Mouse (Mus musculus): Measurements from ENCODE around the gene C2cd2. TPM values are rescaled to one million over a fixed set of nuclear protein-coding genes. Genes with fewer than 3 reads are reported as not detected.
"Not testable (repeated sequence)": the region's sequence is repeated elsewhere in the genome, so short reads cannot be mapped to it uniquely, and the experiment has no call there.

C2cd2 gene
- 14.3 and 14.7 TPM in 2 replicates for polyA plus RNA-seq (2015; fragmentation: Nextera tagmentation; extraction: Ambion mirVana)

- H3K4me3 ChIP-seq = peak within 1 kb of the TSS; percentile 87
- no peaks in the 10 kb centered on the region for H3K27me3 ChIP-seq
- under 1% methylated on average over 73 of the region's 78 CpGs for WGBS
- peak; percentile 99 for ATAC-seq (ENCODE audit: low read depth)
- H3K27ac ChIP-seq (replicated peaks) = peak within 1 kb of the TSS; percentile 97
- peak within 1 kb of the TSS; percentile 95 for H3K4me2 ChIP-seq
- H3K4me1 ChIP-seq (replicated peaks) = peaks cover 17% of the 10 kb centered on the region
- H3K9ac ChIP-seq = peak within 1 kb of the TSS; percentile 94
- no peaks in the 10 kb centered on the region for H3K36me3 ChIP-seq
- H3K9me3 ChIP-seq = no peaks in the 10 kb centered on the region
These were observed at the start of gene C2cd2, which contains the start of gene Zbtb21 for GRCm38 (mm10) chr16:97962151-97962948. Gene C2cd2, minus strand, starts transcription at chr16:97962598. Gene Zbtb21, minus strand, starts transcription at chr16:97962622.

DNA sequence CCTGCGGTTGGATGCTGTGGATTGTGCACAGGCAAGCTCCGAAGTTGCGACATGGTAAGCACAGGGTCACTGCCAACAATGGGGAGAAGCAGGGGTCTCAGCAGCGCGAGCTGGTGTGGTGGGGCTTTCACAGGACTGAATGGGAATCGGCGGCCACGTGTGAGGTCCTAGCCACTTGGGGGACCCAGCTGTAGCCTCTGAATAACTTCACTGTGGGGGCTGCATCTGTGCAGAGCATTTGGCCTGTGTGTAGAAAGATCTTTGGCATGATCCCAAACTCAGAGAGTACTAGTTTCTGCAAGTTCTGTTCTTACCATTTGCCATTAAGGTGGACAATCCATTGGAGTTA, 35.0 kb upstream of the C2cd2 start:
- ATAC-seq (ENCODE audit: low read depth) = peak; percentile 84
- not testable (repeated sequence) for H3K27me3 ChIP-seq, H3K36me3 ChIP-seq, H3K9me3 ChIP-seq
- peaks cover 18% of the 10 kb centered on the region for H3K4me1 ChIP-seq (replicated peaks)
- H3K4me3 ChIP-seq = peak overlapping the region; percentile 57
- peak overlapping the region; percentile 62 for H3K4me2 ChIP-seq
- H3K9ac ChIP-seq = peak overlapping the region; percentile 71
- peak overlapping the region; percentile 56; the same call in 1 of the 2 replicates for H3K27ac ChIP-seq (replicated peaks)
- WGBS = 0% methylated on average over 8 of the region's 8 CpGs

DNA sequence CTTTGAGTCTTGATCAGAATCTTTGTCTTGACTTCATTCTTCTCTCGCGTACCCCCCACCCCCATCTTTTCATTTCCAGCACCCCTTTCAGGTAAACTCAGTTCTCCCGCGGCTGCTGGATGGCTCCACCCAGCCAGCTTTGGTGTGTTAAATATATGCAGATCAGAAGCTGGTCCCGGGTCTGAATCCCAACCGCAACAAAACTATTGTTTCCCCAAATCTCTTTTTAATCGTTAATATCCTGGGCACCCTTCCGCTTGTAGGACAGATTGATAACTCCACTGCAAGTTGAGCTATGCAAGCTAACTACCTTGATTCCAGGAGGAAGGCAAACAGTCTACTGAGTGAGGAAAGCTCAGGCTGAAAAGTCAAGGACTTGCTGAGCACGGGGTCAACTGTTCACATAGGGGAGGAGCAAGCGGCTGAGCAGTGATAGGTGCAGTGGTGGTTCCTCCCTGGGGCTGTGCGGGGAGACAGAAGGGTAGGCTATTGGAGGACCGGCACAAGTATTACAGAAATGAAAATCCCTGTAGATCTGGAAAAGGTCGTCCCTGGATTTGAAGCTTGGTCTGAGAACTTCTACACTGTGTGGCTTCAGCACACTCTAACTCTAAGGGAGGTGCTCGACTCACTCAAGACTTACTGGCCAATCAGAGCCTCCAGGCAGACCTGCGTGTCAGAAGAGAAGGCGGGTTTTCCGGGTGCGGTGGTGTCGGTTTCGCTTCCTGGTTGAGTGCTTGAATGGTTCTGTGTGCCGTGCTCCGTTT, 34.4 kb upstream of the C2cd2 start, which contains the start of gene B230307C23Rik:
TSS of gene B230307C23Rik (plus strand) at position 700 of the 767 bp plus-strand sequence.
- Histone ChIP-seq H3K36me3 (peaks cover 4% of the 10 kb centered on the region; the same call in 1 of the 2 replicates), H3K9ac (peak within 1 kb of the TSS; percentile 71), H3K27me3 (no peaks in the 10 kb centered on the region; the same call in 1 of the 2 replicates), H3K9me3 (peaks cover 7% of the 10 kb centered on the region; the same call in 1 of the 2 replicates), H3K4me1 (replicated peaks) (peaks cover 18% of the 10 kb centered on the region), H3K4me3 (peak within 1 kb of the TSS; percentile 57), H3K4me2 (peak within 1 kb of the TSS; percentile 62), H3K27ac (replicated peaks) (peak within 1 kb of the TSS; percentile 56)
- ATAC-seq (ENCODE audit: low read depth) = peak; percentile 99
- 2% methylated on average over 22 of the region's 22 CpGs for WGBS

- peak overlapping the region; percentile 57 for H3K4me3 ChIP-seq
- peaks cover 4% of the 10 kb centered on the region; the same call in 1 of the 2 replicates for H3K9me3 ChIP-seq
- H3K36me3 ChIP-seq = peaks cover 4% of the 10 kb centered on the region; the same call in 1 of the 2 replicates
- peak overlapping the region; percentile 62 for H3K4me2 ChIP-seq
- H3K9ac ChIP-seq = peak overlapping the region; percentile 71
- no peaks in the 10 kb centered on the region; the same call in 1 of the 2 replicates for H3K27me3 ChIP-seq
- peaks cover 18% of the 10 kb centered on the region for H3K4me1 ChIP-seq (replicated peaks)
- 30% methylated on average over 1 of the region's 1 CpGs for WGBS
- no peak for ATAC-seq (ENCODE audit: low read depth)
- H3K27ac ChIP-seq (replicated peaks) = 0 out of 2 replicates have a peak overlapping the region, but pooled peaks have one; percentile 43
These were observed 33.6 kb upstream of the C2cd2 start for GRCm38 (mm10) chr16:97995849-97996615.

DNA sequence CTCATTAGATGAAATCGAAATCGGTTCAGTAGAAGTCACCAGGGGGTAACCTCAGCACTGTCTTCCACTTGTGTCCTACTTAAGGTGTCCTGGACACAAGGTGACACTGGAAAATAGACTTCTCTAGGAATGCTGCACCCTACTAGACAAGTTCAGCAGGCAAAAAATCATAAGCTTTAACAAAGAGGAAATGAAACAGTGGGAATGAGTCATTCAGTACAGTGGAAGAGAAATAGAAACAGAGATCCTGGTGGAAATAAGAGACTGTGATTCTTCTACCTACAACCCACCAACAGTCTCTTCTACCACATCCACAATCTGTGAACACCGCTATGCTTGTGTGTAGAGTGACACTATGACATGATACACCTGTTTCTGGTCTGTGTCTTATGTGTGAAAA, 30.1 kb upstream of the C2cd2 start:
- WGBS = 80% methylated on average over 3 of the region's 3 CpGs
- not testable (repeated sequence) for ATAC-seq (ENCODE audit: low read depth); H3K27ac ChIP-seq (replicated peaks)

GRCm38 (mm10) chr16:97991517-97991916, 29.1 kb upstream of the C2cd2 start:
- no peak overlapping the region for H3K27ac ChIP-seq (replicated peaks)
- WGBS = 81% methylated on average over 2 of the region's 2 CpGs
- no peaks in the 10 kb centered on the region for H3K36me3 ChIP-seq
- no peaks in the 10 kb centered on the region; the same call in 1 of the 2 replicates for H3K9me3 ChIP-seq
- H3K27me3 ChIP-seq = no peaks in the 10 kb centered on the region; the same call in 1 of the 2 replicates
- ATAC-seq (ENCODE audit: low read depth) = no peak
- H3K4me1 ChIP-seq (replicated peaks) = peaks cover 6% of the 10 kb centered on the region
- no peak overlapping the region for H3K4me2 ChIP-seq
- no peak overlapping the region for H3K4me3 ChIP-seq
- H3K9ac ChIP-seq = no peak overlapping the region

More for the DNA sequence above, 30.1 kb upstream of the C2cd2 start:
- not testable (repeated sequence) for H3K4me1 ChIP-seq (replicated peaks); H3K27me3 ChIP-seq; H3K9me3 ChIP-seq; H3K9ac ChIP-seq; H3K36me3 ChIP-seq; H3K4me3 ChIP-seq; H3K4me2 ChIP-seq

DNA sequence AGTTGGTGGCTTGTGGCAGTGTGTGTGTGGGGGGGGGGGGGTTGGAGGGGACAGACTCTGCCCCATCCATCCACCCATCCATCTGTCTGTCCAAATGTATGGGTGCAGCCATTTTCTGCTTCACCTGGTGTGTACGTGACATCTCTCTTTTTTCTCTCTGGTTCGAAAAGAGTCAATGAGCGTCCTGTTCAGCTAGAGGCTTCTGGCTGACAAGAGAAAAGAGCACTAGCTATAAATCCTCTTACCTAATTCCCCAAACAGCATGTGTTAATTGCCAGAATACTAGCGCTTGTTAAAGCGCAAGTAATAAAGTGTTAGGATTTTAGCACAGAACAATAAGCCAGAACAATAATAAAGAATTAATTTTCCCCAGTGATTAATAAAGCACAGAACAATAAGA, 22.2 kb upstream of the C2cd2 start:
- Histone ChIP-seq H3K27ac (replicated peaks) (no peak overlapping the region), H3K36me3 (no peaks in the 10 kb centered on the region), H3K27me3 (no peaks in the 10 kb centered on the region), H3K4me1 (replicated peaks) (peaks cover 9% of the 10 kb centered on the region), H3K4me3 (no peak overlapping the region), H3K9ac (no peak overlapping the region), H3K4me2 (no peak overlapping the region), H3K9me3 (no peaks in the 10 kb centered on the region; the same call in 1 of the 2 replicates)
- WGBS = 17% methylated on average over 5 of the region's 5 CpGs
- ATAC-seq (ENCODE audit: low read depth) = peak; percentile 71

DNA sequence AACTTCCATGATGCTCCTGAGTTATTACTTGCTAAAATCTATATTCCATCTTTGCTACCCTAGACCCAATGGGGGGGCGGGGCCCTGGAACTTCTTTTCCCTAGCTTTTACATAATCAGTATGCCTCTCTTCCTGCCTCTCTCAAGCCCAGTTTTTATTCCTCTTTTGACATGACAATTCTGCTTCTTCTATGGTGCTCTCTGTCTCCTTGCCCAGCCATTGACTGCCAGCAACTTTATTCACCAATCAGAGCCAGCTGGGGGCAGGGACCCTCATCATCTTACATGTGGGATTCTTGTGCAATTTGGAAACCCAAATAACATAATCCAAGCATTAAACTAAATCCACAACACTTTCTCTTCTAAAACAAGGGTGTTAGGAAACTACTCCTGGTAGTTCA, 19.0 kb upstream of the C2cd2 start:
- H3K27me3 ChIP-seq = no peaks in the 10 kb centered on the region
- H3K36me3 ChIP-seq = no peaks in the 10 kb centered on the region
- H3K9me3 ChIP-seq = no peaks in the 10 kb centered on the region
- H3K9ac ChIP-seq = no peak overlapping the region
- no peak for ATAC-seq (ENCODE audit: low read depth)
- H3K4me1 ChIP-seq (replicated peaks) = peaks cover 9% of the 10 kb centered on the region
- no peak overlapping the region for H3K27ac ChIP-seq (replicated peaks)
- no peak overlapping the region for H3K4me3 ChIP-seq
- H3K4me2 ChIP-seq = no peak overlapping the region
- 86% methylated on average over 1 of the region's 1 CpGs for WGBS

GRCm38 (mm10) chr16:97977722-97978121, 15.3 kb upstream of the C2cd2 start:
- H3K9ac ChIP-seq = no peak overlapping the region
- no peaks in the 10 kb centered on the region for H3K4me1 ChIP-seq (replicated peaks)
- H3K4me3 ChIP-seq = no peak overlapping the region
- no peak for ATAC-seq (ENCODE audit: low read depth)
- H3K27me3 ChIP-seq = no peaks in the 10 kb centered on the region
- H3K36me3 ChIP-seq = no peaks in the 10 kb centered on the region
- no peak overlapping the region for H3K27ac ChIP-seq (replicated peaks)
- H3K9me3 ChIP-seq = no peaks in the 10 kb centered on the region
- H3K4me2 ChIP-seq = no peak overlapping the region
- WGBS = 93% methylated on average over 3 of the region's 3 CpGs

DNA sequence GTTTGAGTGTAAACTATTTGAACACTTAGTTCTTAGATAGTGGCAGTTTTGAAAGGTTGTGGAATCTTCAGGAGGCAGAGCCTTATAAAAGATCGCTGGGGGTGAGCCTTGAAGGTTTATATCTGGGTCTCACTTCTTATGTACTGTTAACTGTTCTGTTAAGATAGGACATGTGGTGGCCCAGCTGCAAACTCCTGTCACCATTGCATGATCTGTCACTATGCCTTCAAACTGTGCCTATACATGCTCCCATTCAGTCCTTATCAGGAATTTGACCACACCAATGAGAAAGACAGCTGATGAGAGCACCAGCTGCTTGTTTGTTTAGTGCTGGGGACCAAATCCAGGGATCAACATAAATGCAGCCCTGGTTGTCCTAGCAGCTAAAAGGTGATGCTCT, 14.9 kb upstream of the C2cd2 start:
- 71% methylated on average over 1 of the region's 1 CpGs for WGBS
- no peak overlapping the region for H3K4me3 ChIP-seq

DNA sequence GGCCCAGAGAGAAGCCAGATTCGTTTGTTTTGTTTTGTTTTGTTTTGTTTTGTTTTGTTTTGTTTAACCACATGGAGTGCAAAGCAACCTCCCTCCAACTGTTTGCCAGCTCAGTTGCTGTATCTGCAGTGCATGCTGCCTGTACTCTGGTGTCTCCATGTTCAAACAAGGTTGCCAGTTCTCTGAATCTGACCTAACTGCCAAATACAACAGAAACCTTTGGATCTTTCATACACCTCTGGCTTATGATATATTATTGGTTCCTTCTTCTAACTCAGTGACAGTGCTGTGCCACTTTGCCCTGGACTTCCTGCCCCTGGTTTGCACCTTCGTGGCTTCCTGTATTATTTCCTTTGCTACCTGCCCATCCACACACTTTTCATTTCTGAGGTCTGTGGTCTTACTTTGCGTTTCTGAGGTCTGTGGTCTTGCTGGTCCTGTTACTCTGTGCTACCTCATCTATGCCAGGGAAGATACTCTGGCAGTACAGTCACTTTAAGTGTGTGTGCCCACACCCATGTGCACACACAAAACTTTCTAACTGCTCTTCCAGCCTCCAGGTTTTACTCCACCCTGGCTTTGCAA, 1.6 kb upstream of the C2cd2 start:
- H3K9ac ChIP-seq = no peak overlapping the region
- H3K27ac ChIP-seq (replicated peaks) = no peak overlapping the region
- no peak overlapping the region for H3K4me3 ChIP-seq
- no peaks in the 10 kb centered on the region for H3K9me3 ChIP-seq
- WGBS = 87% methylated on average over 3 of the region's 3 CpGs
- no peak overlapping the region for H3K4me2 ChIP-seq
- no peaks in the 10 kb centered on the region for H3K36me3 ChIP-seq
- H3K4me1 ChIP-seq (replicated peaks) = peaks cover 17% of the 10 kb centered on the region
- H3K27me3 ChIP-seq = no peaks in the 10 kb centered on the region
- no peak for ATAC-seq (ENCODE audit: low read depth)

More for the DNA sequence above, 14.9 kb upstream of the C2cd2 start:
- no peaks in the 10 kb centered on the region for H3K4me1 ChIP-seq (replicated peaks)
- H3K4me2 ChIP-seq = no peak overlapping the region
- no peaks in the 10 kb centered on the region for H3K27me3 ChIP-seq
- H3K36me3 ChIP-seq = no peaks in the 10 kb centered on the region
- no peak overlapping the region for H3K9ac ChIP-seq
- H3K27ac ChIP-seq (replicated peaks) = no peak overlapping the region
- no peaks in the 10 kb centered on the region for H3K9me3 ChIP-seq
- ATAC-seq (ENCODE audit: low read depth) = no peak
